Mouse (Mus musculus) hindbrain, embryonic 16.5 days (tissue): Measurements from ENCODE around the gene Gbf1. TPM values are rescaled to one million over a fixed set of nuclear protein-coding genes. Genes with fewer than 3 reads are reported as not detected.

Experiments used
- ATAC-seq: fragments of 200-750 bp; cut with Nextera tagmentation; 2 replicates; pipeline ENCODE4 v1.8.0; 2017; ENCODE audit warnings: moderate TSS enrichment, moderate library complexity
- H3K27ac ChIP-seq: fragments of 300-500 bp; sonication (generic); 2 replicates; pipeline ENCODE4 v1.5.1; 2014; ENCODE audit warnings: low read depth, mild to moderate bottlenecking, control low read depth, low read length, moderate library complexity
- H3K27me3 ChIP-seq: fragments of 300-500 bp; sonication (generic); replicated peaks from 2 replicates; pipeline ENCODE4 v1.6.1; 2014; ENCODE audit warnings: low read length; ENCODE audit not compliant: control insufficient read depth, insufficient read depth
- H3K36me3 ChIP-seq: fragments of 300-500 bp; sonication (generic); 2 replicates; pipeline ENCODE4 v1.6.1; 2014; ENCODE audit warnings: mild to moderate bottlenecking, low read length, moderate library complexity, mixed read lengths; ENCODE audit not compliant: control insufficient read depth, insufficient read depth
- H3K4me1 ChIP-seq: fragments of 300-500 bp; sonication (generic); 2 replicates; pipeline ENCODE4 v1.6.1; 2014; ENCODE audit warnings: low read depth, low read length; ENCODE audit not compliant: control insufficient read depth, insufficient read depth
- H3K4me2 ChIP-seq: fragments of 300-500 bp; sonication (generic); 2 replicates; pipeline ENCODE4 v1.6.1; 2014; ENCODE audit warnings: mild to moderate bottlenecking, low read length, control low read depth, moderate library complexity
- H3K4me3 ChIP-seq: fragments of 300-500 bp; sonication (generic); 2 replicates; pipeline ENCODE4 v1.5.1; 2014; ENCODE audit warnings: mild to moderate bottlenecking, low read length, control low read depth, moderate library complexity
- H3K9ac ChIP-seq: fragments of 300-500 bp; sonication (generic); 2 replicates; pipeline ENCODE4 v1.6.1; 2014; ENCODE audit warnings: low read depth, mild to moderate bottlenecking, control low read depth, low read length, moderate library complexity
- H3K9me3 ChIP-seq: fragments of 300-500 bp; sonication (generic); 2 replicates; pipeline ENCODE4 v1.6.1; 2014; ENCODE audit warnings: mild to moderate bottlenecking, low read length, moderate library complexity; ENCODE audit not compliant: control insufficient read depth
- WGBS: fragments of 180-500 bp; shearing (Covaris S2); extraction: QIAGEN DNeasy Blood & Tissue Kit; methylation state at CpG from one replicate; pipeline ENCODE4 v1.1.7; 2014; 5-methylcytosine and 5-hydroxymethylcytosine counted together
- polyA plus RNA-seq: library from polyadenylated mRNA; unstranded; fragments of >200 nt; fragmentation: Nextera tagmentation; extraction: Ambion mirVana; gene quantifications from 2 replicates; pipeline ENCODE4 v1.2.1, GENCODE M21; 2015

The Gbf1 gene
- polyA plus RNA-seq, 1 experiment from 2014 or later: 71.0 TPM

- Histone ChIP-seq H3K27ac (no peak overlapping the region), H3K27me3 (no peaks in the 10 kb centered on the region), H3K4me1 (no peaks in the 10 kb centered on the region), H3K4me3 (no peak overlapping the region), H3K9me3 (no peaks in the 10 kb centered on the region), H3K4me2 (no peak overlapping the region), H3K36me3 (peaks cover 12% of the 10 kb centered on the region), H3K9ac (no peak overlapping the region)
- ATAC-seq: no peak
- 33% methylated on average over 7 of the region's 7 CpGs for WGBS
Measured at GRCm38 (mm10) chr19:46254163-46254752, 101.9 kb downstream of the Gbf1 start.

GRCm38 (mm10) chr19:46264762-46265161 lies 112.5 kb downstream of the Gbf1 start:
- Histone ChIP-seq H3K27ac (no peak overlapping the region), H3K36me3 (peaks cover 59% of the 10 kb centered on the region), H3K9me3 (no peaks in the 10 kb centered on the region), H3K4me3 (no peak overlapping the region), H3K27me3 (no peaks in the 10 kb centered on the region), H3K4me1 (no peaks in the 10 kb centered on the region), H3K9ac (no peak overlapping the region), H3K4me2 (no peak overlapping the region)
- ATAC-seq: no peak
- 91% methylated on average over 7 of the region's 7 CpGs for WGBS

GRCm38 (mm10) chr19:46275307-46275706 lies 123.0 kb downstream of the Gbf1 start:
- Histone ChIP-seq H3K36me3 (peaks cover 48% of the 10 kb centered on the region), H3K4me3 (no peak overlapping the region), H3K9ac (no peak overlapping the region)

DNA sequence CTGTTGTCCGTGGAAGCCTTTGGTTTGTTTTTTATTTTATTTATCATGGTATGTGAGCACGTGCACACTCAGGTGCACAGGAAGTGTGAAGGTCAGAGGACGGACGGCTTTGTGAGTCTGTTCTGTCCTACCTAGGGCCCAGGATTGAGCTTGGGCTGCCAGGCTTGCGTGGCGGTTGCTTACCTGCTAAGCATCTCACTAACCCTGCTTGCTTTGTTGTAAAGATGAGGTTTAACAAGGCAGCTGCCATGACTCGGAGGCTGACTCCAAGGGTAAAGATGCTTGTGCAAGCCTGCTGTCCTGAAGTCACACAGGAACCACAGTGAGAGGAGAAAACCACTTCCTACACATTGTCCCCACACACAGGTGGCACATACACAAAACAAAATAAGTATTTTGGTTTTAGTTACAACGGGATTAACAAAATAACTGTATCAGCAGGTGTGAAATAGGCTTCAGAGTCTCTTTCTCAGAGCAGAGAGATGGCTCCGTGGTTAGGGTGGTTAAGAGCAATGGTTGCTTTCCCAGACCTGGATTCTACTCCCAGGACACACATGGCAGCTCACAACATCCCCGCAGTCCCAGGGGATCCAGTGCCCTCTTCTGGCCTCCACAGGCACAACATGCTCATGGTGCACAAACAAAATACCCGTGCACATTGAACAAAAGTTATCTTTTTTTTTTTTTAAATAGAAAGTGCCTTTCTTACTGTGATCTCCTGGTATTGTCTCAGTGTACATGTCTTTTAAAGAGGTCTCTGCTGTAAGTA lies 130.0 kb downstream of the Gbf1 start:
- no peak overlapping the region for H3K9ac ChIP-seq
- H3K4me3 ChIP-seq: no peak overlapping the region
- peaks cover 54% of the 10 kb centered on the region for H3K36me3 ChIP-seq
- no peak for ATAC-seq
- no peak overlapping the region for H3K4me2 ChIP-seq
- no peak overlapping the region for H3K27ac ChIP-seq
- H3K27me3 ChIP-seq: no peaks in the 10 kb centered on the region
- no peaks in the 10 kb centered on the region for H3K9me3 ChIP-seq
- 97% methylated on average over 11 of the region's 11 CpGs for WGBS
- H3K4me1 ChIP-seq: no peaks in the 10 kb centered on the region

More at GRCm38 (mm10) chr19:46275307-46275706, 123.0 kb downstream of the Gbf1 start:
- Histone ChIP-seq H3K27me3 (no peaks in the 10 kb centered on the region), H3K4me2 (no peak overlapping the region), H3K4me1 (no peaks in the 10 kb centered on the region), H3K9me3 (no peaks in the 10 kb centered on the region; the same call in 1 of the 2 replicates), H3K27ac (no peak overlapping the region)
- ATAC-seq: no peak

GRCm38 (mm10) chr19:46284686-46285085 lies 132.4 kb downstream of the Gbf1 start:
- H3K27me3 ChIP-seq: no peaks in the 10 kb centered on the region
- H3K9me3 ChIP-seq: no peaks in the 10 kb centered on the region
- no peak for ATAC-seq
- no peak overlapping the region for H3K4me3 ChIP-seq
- no peak overlapping the region for H3K4me2 ChIP-seq
- WGBS: 91% methylated on average over 4 of the region's 4 CpGs
- H3K36me3 ChIP-seq: peaks cover 47% of the 10 kb centered on the region
- no peaks in the 10 kb centered on the region for H3K4me1 ChIP-seq
- no peak overlapping the region for H3K27ac ChIP-seq
- no peak overlapping the region for H3K9ac ChIP-seq

- ATAC-seq: no peak
- no peak overlapping the region for H3K4me2 ChIP-seq
- H3K4me1 ChIP-seq: no peaks in the 10 kb centered on the region
- 91% methylated on average over 7 of the region's 7 CpGs for WGBS
- no peak overlapping the region for H3K9ac ChIP-seq
- H3K36me3 ChIP-seq: peaks cover 39% of the 10 kb centered on the region
- no peak overlapping the region for H3K4me3 ChIP-seq
- H3K27me3 ChIP-seq: no peaks in the 10 kb centered on the region
- H3K27ac ChIP-seq: no peak overlapping the region
- no peaks in the 10 kb centered on the region for H3K9me3 ChIP-seq
Measured at GRCm38 (mm10) chr19:46285631-46286030, 133.3 kb downstream of the Gbf1 start.

DNA sequence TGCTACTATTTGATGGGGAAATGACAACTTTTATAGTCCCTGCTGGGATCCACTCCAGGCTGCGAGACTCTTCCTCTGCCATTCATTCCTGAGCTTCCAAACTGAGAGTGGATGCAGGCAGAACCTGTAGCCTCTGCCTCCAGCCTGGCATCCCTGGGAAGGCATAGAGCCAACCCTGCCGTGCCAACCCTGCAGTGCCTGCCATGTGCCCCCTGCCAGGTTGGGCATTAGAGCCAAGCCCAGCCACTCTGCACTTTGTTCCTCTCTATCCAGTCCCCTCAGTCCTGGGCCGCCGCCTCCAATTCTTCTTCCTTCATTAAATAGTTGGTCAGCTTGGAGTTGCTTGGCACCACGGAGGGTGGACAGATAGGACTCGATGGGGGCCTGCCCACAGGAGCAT lies 133.7 kb downstream of the Gbf1 start:
- peaks cover 36% of the 10 kb centered on the region for H3K36me3 ChIP-seq
- no peaks in the 10 kb centered on the region for H3K9me3 ChIP-seq
- no peaks in the 10 kb centered on the region for H3K27me3 ChIP-seq
- 78% methylated on average over 6 of the region's 6 CpGs for whole genome bisulfite sequencing
- no peaks in the 10 kb centered on the region for H3K4me1 ChIP-seq
- H3K4me3 ChIP-seq: no peak overlapping the region
- no peak overlapping the region for H3K4me2 ChIP-seq
- no peak overlapping the region for H3K27ac ChIP-seq
- ATAC-seq: no peak
- no peak overlapping the region for H3K9ac ChIP-seq

DNA sequence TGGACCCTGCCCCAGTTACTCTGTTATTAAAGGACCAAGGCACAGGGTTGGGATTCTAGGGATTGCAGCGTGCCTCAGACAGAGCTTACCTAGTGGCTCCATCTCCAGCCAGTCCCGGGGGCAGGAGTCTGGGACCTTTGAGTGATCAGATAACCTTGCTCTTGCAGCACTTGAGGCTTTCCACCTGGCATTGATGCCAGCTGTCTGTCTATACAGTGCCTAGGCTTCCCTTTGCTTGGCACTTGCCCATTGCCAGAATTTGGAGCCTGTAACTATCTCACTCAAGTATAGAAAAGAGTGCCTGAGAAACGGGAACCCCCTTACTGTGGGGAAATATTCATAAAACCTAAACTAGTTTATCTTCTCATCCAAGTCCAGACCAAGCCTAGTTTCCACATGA lies 134.6 kb downstream of the Gbf1 start:
- no peaks in the 10 kb centered on the region for H3K4me1 ChIP-seq
- no peak overlapping the region for H3K4me3 ChIP-seq
- H3K27ac ChIP-seq: no peak overlapping the region
- no peak overlapping the region for H3K4me2 ChIP-seq
- H3K9ac ChIP-seq: no peak overlapping the region
- ATAC-seq: no peak
- no peaks in the 10 kb centered on the region; the same call in 1 of the 2 replicates for H3K27me3 ChIP-seq
- no peaks in the 10 kb centered on the region for H3K9me3 ChIP-seq
- H3K36me3 ChIP-seq: peaks cover 30% of the 10 kb centered on the region
- WGBS: 91% methylated on average over 3 of the region's 3 CpGs

DNA sequence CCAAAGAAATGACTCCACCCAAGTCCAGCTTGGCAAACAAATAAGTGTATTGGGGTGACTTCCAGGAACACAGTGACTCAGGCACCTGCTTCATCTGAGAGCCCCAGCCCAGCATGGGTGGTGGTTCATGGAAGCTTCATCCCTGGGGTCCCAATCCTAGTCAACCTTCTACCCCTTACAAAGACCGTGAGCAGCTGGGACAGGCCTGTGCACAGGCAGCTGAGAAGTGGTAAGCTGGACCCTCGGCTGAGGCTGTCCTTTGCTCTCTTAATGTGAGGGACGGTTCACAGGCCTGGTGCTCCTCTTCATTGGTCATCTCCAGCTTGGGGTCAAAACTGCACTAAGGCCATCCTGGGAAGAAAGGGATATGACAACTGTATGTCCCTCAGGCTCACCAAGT lies 135.3 kb downstream of the Gbf1 start:
- H3K27ac ChIP-seq: no peak overlapping the region
- no peaks in the 10 kb centered on the region for H3K4me1 ChIP-seq
- no peak for ATAC-seq
- WGBS: 82% methylated on average over 3 of the region's 3 CpGs
- peaks cover 24% of the 10 kb centered on the region for H3K36me3 ChIP-seq
- no peak overlapping the region for H3K4me3 ChIP-seq
- H3K4me2 ChIP-seq: no peak overlapping the region
- no peaks in the 10 kb centered on the region for H3K9me3 ChIP-seq
- no peak overlapping the region for H3K9ac ChIP-seq
- no peaks in the 10 kb centered on the region; the same call in 1 of the 2 replicates for H3K27me3 ChIP-seq
